Mouse (Mus musculus): ENCODE measurements around the gene Enthd1. TPM values are rescaled to one million over a fixed set of nuclear protein-coding genes. Genes with fewer than 3 reads are reported as not detected.
A peak's percentile ranks its signal among the peaks of the same experiment; 100 is the strongest.

Enthd1 gene
- total and polyA plus RNA-seq, 2 experiments from 2014 or later = not detected

DNA sequence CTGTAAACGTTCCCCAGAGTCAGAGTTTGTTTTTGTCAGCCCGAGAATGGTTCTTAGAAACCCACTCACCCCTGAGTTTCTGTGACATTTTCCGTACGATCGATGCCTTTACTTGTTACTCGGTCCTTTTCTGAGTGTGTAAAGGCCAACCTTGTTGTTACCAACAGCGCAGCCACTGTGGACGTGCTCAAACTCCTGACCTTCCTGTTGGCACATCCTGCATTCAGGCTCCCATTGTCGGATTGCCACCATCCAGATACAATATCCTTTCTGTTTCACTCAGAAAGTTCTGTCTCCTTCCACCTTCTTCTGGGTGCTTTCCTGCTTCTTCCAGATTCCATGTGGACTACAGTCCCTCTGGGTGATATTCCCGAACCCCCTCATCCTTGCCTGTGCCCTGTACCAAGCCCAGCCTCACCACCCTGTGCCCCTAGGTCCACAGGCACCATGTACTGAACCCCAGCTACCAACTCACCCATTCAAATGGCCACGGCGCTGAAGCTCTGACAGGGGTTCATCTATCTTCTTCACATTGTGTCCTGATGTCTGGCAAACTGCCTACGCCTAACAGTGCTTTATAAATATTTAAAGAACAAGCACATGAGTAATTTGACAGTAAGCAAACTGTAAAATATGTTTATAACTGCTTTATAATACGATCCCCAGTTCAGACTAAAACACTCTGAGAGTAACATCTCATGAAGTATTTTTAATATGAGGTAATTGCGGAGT, 118.8 kb downstream of the Enthd1 start:
- WGBS = 71% methylated on average over 15 of the region's 15 CpGs
- no peaks in the 10 kb centered on the region for H3K36me3 ChIP-seq (ENCODE audit: insufficient read depth, low read length)
- no peak for ATAC-seq
- H3K27me3 ChIP-seq (ENCODE audit: insufficient read depth, low read length) = no peaks in the 10 kb centered on the region
- H3K4me2 ChIP-seq (ENCODE audit: low read depth, low read length) = no peak overlapping the region
- H3K4me3 ChIP-seq (ENCODE audit: low read length) = no peak overlapping the region
- H3K4me1 ChIP-seq (ENCODE audit: insufficient read depth, low read length) = no peaks in the 10 kb centered on the region
- no peak overlapping the region for H3K9ac ChIP-seq (replicated peaks; ENCODE audit: low read length)
- no peak overlapping the region for H3K27ac ChIP-seq
- no peak for TF ChIP-seq CTCF (IDR thresholded peaks at IDR 0.05; ENCODE audit: low read depth)
- DNase-seq (ENCODE audit: low spot score) = no peak
- H3K9me3 ChIP-seq (ENCODE audit: low read length) = no peaks in the 10 kb centered on the region

DNA sequence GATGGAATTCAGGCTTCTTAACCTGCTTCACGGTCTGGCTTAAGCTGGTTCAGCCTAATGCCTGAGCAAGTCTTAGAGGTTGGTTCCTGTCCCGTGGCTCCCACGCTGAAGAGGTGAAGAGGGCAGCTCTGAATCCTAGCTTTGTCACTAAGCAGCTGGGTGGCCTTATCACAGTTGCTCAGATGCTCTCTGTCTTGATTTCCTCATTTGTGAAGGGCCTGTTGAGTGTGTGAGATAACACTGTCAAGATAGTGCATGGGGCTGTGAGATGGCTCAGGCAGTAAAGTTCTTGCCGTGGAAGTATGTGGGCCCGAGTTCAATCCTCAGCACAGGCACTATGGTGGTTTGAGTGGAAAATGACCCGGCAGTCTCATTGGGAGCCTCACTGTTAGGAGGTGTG, 124.8 kb downstream of the Enthd1 start:
- no peaks in the 10 kb centered on the region for H3K4me1 ChIP-seq (ENCODE audit: insufficient read depth, low read length)
- H3K27ac ChIP-seq = no peak overlapping the region
- ATAC-seq (no peak), DNase-seq (ENCODE audit: low spot score) (no peak)
- no peak overlapping the region for H3K4me2 ChIP-seq (ENCODE audit: low read depth, low read length)
- no peak overlapping the region for H3K4me3 ChIP-seq (ENCODE audit: low read length)
- no peak overlapping the region for H3K9ac ChIP-seq (replicated peaks; ENCODE audit: low read length)
- H3K36me3 ChIP-seq (ENCODE audit: insufficient read depth, low read length) = no peaks in the 10 kb centered on the region
- H3K27me3 ChIP-seq (ENCODE audit: insufficient read depth, low read length) = no peaks in the 10 kb centered on the region
- WGBS = 86% methylated on average over 6 of the region's 6 CpGs
- no peak for TF ChIP-seq CTCF (IDR thresholded peaks at IDR 0.05; ENCODE audit: low read depth)
- no peaks in the 10 kb centered on the region for H3K9me3 ChIP-seq (ENCODE audit: low read length)

DNA sequence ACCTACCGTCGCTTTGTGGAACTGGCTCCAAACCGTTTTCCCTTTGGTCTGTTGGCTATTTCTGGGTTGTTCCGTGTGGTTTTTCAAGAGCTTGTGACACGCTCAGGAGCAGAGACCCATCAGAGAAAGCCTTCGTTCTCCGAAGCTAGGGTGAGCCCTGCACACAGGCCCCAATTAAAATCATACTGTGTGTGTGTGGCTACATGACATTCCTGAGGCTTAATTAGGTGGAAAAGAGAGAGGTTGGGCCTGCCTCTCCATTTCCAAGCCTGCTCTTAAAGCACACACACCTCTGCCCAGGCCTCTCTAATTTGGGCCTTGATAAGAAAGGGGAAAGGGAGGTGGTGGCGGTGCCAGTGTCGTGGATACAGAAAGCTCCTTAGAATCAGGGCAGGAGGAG, 126.5 kb downstream of the Enthd1 start:
- no peaks in the 10 kb centered on the region for H3K4me1 ChIP-seq (ENCODE audit: insufficient read depth, low read length)
- no peak overlapping the region for H3K4me3 ChIP-seq (ENCODE audit: low read length)
- no peak overlapping the region for H3K9ac ChIP-seq (replicated peaks; ENCODE audit: low read length)
- DNase-seq (ENCODE audit: low spot score) (no peak), ATAC-seq (no peak)
- no peak for TF ChIP-seq CTCF (IDR thresholded peaks at IDR 0.05; ENCODE audit: low read depth)
- no peaks in the 10 kb centered on the region for H3K27me3 ChIP-seq (ENCODE audit: insufficient read depth, low read length)
- no peaks in the 10 kb centered on the region for H3K9me3 ChIP-seq (ENCODE audit: low read length)
- H3K36me3 ChIP-seq (ENCODE audit: insufficient read depth, low read length) = no peaks in the 10 kb centered on the region
- 65% methylated on average over 9 of the region's 9 CpGs for WGBS
- H3K27ac ChIP-seq = no peak overlapping the region
- no peak overlapping the region for H3K4me2 ChIP-seq (ENCODE audit: low read depth, low read length)

DNA sequence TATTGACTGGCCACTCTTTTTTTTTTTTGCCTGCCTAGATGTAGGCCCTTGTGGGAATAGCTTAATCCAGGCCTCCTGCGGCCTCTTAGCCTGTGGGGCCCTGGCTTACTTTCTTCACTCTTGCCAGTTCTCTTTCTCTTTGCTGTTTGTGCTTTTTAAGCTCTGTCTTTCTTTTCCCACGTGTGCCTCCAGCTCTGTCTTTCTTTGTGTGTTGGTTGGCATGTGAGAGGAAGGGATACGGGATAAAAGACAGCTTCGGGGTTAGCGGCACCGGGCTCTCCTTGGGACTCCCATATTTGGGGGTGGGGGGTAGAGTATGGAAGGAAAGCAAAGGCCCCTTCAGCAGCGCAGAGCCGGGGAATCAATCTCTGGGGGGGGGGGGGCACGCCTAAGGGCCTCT, 127.0 kb downstream of the Enthd1 start:
- Histone ChIP-seq H3K9me3 (ENCODE audit: low read length) (no peaks in the 10 kb centered on the region), H3K27me3 (ENCODE audit: insufficient read depth, low read length) (no peaks in the 10 kb centered on the region), H3K9ac (replicated peaks; ENCODE audit: low read length) (no peak overlapping the region), H3K36me3 (ENCODE audit: insufficient read depth, low read length) (no peaks in the 10 kb centered on the region), H3K4me1 (ENCODE audit: insufficient read depth, low read length) (no peaks in the 10 kb centered on the region), H3K4me3 (ENCODE audit: low read length) (no peak overlapping the region), H3K4me2 (ENCODE audit: low read depth, low read length) (no peak overlapping the region), H3K27ac (no peak overlapping the region)
- ATAC-seq (no peak), DNase-seq (ENCODE audit: low spot score) (no peak)
- WGBS = 59% methylated on average over 9 of the region's 9 CpGs
- no peak for TF ChIP-seq CTCF (IDR thresholded peaks at IDR 0.05; ENCODE audit: low read depth)

DNA sequence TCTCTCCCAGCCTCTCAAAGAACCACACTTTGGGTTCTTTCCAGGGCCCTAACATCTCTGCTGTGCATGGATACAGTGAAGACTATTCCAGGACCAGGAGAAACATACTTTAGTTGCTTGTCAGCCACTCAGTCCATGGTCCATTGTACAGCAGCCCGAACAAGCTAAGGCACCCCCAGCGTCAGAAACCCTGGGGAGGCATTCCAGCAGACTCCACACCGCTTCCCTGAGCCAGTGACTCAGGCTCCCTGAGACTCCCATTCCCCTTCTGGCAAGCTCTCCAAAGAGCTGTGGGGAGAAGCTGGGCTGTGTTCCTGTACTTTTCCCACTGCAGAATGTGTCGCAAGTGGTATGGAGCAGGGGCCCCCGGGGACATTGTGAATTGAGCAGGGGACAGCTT, 128.0 kb downstream of the Enthd1 start:
- H3K4me2 ChIP-seq (ENCODE audit: low read depth, low read length) = no peak overlapping the region
- H3K9me3 ChIP-seq (ENCODE audit: low read length) = no peaks in the 10 kb centered on the region
- no peak for DNase-seq (ENCODE audit: low spot score)
- WGBS = 74% methylated on average over 5 of the region's 5 CpGs
- no peaks in the 10 kb centered on the region for H3K4me1 ChIP-seq (ENCODE audit: insufficient read depth, low read length)
- no peak overlapping the region for H3K4me3 ChIP-seq (ENCODE audit: low read length)
- no peaks in the 10 kb centered on the region for H3K27me3 ChIP-seq (ENCODE audit: insufficient read depth, low read length)
- TF ChIP-seq CTCF (IDR thresholded peaks at IDR 0.05; ENCODE audit: low read depth) = no peak
- no peak overlapping the region for H3K27ac ChIP-seq
- no peak for ATAC-seq
- H3K9ac ChIP-seq (replicated peaks; ENCODE audit: low read length) = no peak overlapping the region
- no peaks in the 10 kb centered on the region for H3K36me3 ChIP-seq (ENCODE audit: insufficient read depth, low read length)

DNA sequence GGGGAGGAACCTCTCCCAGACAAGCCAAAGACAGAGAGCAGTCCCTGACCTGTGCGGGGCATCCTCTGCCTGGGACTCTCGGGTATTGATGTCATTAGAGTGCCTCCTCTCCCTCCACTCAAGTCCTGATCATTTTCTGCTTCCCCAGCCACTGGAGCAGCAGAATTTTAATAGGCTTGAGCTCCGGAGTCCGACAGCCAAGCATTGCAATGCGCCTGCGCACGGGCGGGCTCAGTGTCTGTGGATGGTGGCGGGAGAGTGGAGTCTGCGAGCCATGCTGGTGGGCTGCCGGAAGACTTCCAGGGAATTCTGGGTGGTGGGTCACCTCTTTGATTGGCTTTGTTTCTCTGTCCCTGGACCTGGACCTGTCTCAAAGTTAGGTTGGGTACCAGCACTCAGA, 134.6 kb downstream of the Enthd1 start:
- Histone ChIP-seq H3K4me2 (ENCODE audit: low read depth, low read length) (0 out of 2 replicates have a peak overlapping the region, but pooled peaks have one; percentile 5), H3K4me1 (ENCODE audit: insufficient read depth, low read length) (no peaks in the 10 kb centered on the region), H3K27me3 (ENCODE audit: insufficient read depth, low read length) (no peaks in the 10 kb centered on the region), H3K4me3 (ENCODE audit: low read length) (no peak overlapping the region), H3K9ac (replicated peaks; ENCODE audit: low read length) (no peak overlapping the region), H3K9me3 (ENCODE audit: low read length) (no peaks in the 10 kb centered on the region), H3K36me3 (ENCODE audit: insufficient read depth, low read length) (no peaks in the 10 kb centered on the region), H3K27ac (no peak overlapping the region; the same call in 1 of the 2 replicates)
- no peak for TF ChIP-seq CTCF (IDR thresholded peaks at IDR 0.05; ENCODE audit: low read depth)
- ATAC-seq (no peak), DNase-seq (ENCODE audit: low spot score) (peak; percentile 60)
- 60% methylated on average over 11 of the region's 11 CpGs for WGBS

DNA sequence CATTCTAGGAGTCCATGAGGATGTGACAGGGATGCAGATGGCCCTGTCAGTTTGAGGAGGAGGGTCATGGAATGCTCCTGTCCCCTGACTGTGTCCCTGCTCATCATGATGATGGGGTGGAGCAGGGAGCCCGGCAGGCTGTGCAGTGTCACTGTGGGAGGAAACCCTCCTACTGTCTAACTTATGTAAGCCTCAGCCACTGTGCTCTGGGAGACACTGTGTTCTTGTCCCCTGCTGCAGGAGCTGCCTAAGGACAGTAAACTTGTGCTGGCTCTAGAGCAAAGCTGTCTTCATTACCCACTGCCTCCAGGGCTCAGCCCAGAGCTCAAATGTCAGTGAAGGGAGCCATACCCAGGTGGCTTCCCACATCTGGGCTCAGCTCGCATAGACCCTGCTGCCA, 146.8 kb downstream of the Enthd1 start:
- no peak overlapping the region for H3K4me3 ChIP-seq (ENCODE audit: low read length)
- no peaks in the 10 kb centered on the region for H3K9me3 ChIP-seq (ENCODE audit: low read length)
- DNase-seq (ENCODE audit: low spot score) = no peak
- no peak overlapping the region for H3K9ac ChIP-seq (replicated peaks; ENCODE audit: low read length)
- WGBS = 66% methylated on average over 2 of the region's 2 CpGs
- H3K4me2 ChIP-seq (ENCODE audit: low read depth, low read length) = no peak overlapping the region
- no peaks in the 10 kb centered on the region for H3K27me3 ChIP-seq (ENCODE audit: insufficient read depth, low read length)
- ATAC-seq = no peak
- peaks cover 15% of the 10 kb centered on the region for H3K4me1 ChIP-seq (ENCODE audit: insufficient read depth, low read length)
- no peaks in the 10 kb centered on the region for H3K36me3 ChIP-seq (ENCODE audit: insufficient read depth, low read length)
- no peak for TF ChIP-seq CTCF (IDR thresholded peaks at IDR 0.05; ENCODE audit: low read depth)
- no peak overlapping the region for H3K27ac ChIP-seq

All from hindbrain, postnatal 0 days (tissue).